Mouse (Mus musculus): ENCODE measurements at regions not wholly inside any gene's neighbourhood (a gene's known extent, or its start where the extent isn't known, plus 50 kb on each side); places are given as distances from the start of the nearest gene placed in this dataset.
"Not testable (repeated sequence)": the region's sequence is repeated elsewhere in the genome, so short reads cannot be mapped to it uniquely, and the experiment has no call there.

DNA sequence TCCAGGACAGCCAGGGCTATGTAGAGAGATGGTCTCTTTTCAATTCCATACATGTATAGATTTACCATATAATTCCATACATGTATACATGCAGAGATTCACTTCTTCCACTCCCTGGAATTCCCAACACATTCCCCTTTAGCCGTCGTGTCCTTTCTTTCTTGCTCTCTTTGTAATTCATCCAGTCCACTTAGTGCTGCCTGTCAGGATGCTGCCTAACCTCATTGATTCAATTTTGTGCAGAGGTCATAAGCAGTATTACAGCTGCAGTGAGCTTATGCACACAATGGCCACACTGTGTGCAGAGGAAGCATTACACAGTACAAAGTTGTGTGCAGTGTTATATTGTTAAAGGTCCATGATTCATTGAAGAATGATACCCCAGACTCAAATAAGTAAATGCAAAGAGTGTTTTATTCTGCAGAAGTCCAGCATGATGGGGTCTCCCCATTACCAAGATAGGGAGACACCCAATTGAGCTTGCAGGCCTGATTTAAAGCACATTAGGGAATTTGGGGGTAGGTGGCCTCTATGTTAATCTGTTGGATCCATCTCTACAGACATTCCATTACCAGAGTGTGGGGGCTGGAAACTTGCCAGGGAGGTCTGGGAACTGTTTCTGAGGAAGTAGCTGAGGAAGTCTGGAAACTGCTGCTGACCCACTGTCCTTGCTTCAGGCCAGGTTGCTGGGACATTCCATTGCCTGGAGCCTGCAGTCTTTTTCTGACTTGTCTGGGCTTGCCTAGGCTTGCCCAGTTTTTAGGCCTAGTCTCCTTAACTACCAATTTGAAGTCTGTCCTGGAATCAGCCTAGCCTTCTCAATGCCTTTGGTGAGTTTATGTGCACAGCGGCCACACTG is 72.8 kb downstream of the Fam161a start:
- WGBS = 66% methylated on average over 3 of the region's 3 CpGs
- no peak overlapping the region for H3K4me3 ChIP-seq (replicated peaks)
- no peak overlapping the region for H3K9ac ChIP-seq
- H3K27me3 ChIP-seq = no peaks in the 10 kb centered on the region
- 0 out of 2 replicates have a peak, but pooled peaks cover 3% of the 10 kb centered on the region for H3K9me3 ChIP-seq (replicated peaks)
- ATAC-seq (replicated peaks; ENCODE audit: low FRiP score) = no peak
- H3K4me1 ChIP-seq = no peaks in the 10 kb centered on the region
- H3K27ac ChIP-seq = 0 out of 2 replicates have a peak overlapping the region, but pooled peaks have one; percentile 7
- no peak overlapping the region for H3K4me2 ChIP-seq
- no peaks in the 10 kb centered on the region for H3K36me3 ChIP-seq

DNA sequence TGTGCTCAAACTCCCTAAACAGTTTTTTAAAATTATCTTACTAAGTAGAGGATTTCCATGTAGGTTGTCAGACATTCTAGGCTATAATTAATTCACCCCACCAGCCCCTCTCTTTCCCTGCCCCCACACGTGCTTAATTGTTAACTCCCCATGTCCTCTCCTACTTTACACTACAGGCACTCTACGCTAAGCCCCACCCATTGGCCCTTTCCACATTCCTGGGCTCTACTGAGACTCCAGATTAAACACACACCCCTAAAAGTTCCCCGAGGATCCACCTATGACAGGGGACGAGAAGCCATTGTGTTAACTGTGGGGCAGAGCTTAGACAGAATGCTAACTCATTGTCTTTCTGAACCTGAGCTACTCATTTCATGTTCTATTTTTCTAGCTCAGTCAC is 74.3 kb downstream of the Fam161a start:
- Histone ChIP-seq H3K4me1 (no peaks in the 10 kb centered on the region), H3K4me3 (replicated peaks) (no peak overlapping the region), H3K9ac (no peak overlapping the region), H3K36me3 (no peaks in the 10 kb centered on the region), H3K4me2 (no peak overlapping the region), H3K27me3 (no peaks in the 10 kb centered on the region), H3K9me3 (replicated peaks) (0 out of 2 replicates have a peak, but pooled peaks cover 3% of the 10 kb centered on the region), H3K27ac (no peak overlapping the region)
- 57% methylated on average over 4 of the region's 4 CpGs for WGBS
- no peak for ATAC-seq (replicated peaks; ENCODE audit: low FRiP score)

DNA sequence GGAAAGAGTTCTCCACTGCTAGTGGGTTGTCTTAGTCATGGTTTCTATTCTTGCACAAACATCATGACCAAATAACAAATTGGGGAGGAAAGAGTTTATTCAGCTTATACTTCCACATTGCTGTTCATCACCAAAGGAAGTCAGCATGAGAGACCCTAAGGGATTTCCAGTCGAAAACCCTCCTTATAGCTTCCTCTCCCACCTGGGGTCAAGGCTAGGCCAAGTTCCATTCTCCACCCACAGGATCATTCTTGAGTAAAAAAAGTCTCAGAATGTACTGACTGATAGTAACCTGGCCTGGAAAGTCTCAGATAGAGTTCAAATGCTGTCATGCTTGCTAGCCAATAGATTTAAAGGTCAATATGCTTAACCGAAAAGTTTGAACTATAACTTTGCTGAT is 76.5 kb downstream of the Fam161a start:
- not testable (repeated sequence) for H3K4me1 ChIP-seq; H3K9ac ChIP-seq; H3K4me2 ChIP-seq; H3K9me3 ChIP-seq (replicated peaks); H3K27me3 ChIP-seq; H3K4me3 ChIP-seq (replicated peaks); H3K36me3 ChIP-seq; ATAC-seq (replicated peaks; ENCODE audit: low FRiP score); H3K27ac ChIP-seq
- WGBS = 81% methylated on average over 2 of the region's 2 CpGs

DNA sequence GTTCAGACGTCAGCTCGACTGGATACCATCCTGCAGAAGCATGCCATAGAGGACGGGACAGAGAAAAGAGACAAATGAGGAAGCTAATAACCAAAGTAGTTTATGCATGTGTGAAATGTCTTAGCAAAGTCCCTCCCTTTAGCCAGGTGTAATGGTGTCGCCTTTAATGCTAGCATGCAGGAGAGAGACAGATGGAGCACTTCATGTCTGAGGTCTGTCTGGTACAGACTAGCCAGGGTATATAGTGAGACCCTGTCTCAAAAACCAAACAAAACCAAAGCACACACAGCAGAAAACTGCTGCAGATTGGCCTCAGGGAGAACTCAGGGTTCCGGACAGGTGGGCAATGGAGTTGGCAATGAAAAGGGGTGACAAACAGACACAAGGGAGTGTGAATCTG is 88.0 kb downstream of the Fam161a start:
- Histone ChIP-seq H3K27ac (no peak overlapping the region), H3K4me1 (no peaks in the 10 kb centered on the region), H3K36me3 (no peaks in the 10 kb centered on the region), H3K9me3 (replicated peaks) (no peaks in the 10 kb centered on the region; the same call in 1 of the 2 replicates), H3K27me3 (no peaks in the 10 kb centered on the region), H3K4me2 (no peak overlapping the region), H3K4me3 (replicated peaks) (no peak overlapping the region), H3K9ac (no peak overlapping the region)
- no peak for ATAC-seq (replicated peaks; ENCODE audit: low FRiP score)
- WGBS = 53% methylated on average over 5 of the region's 5 CpGs

DNA sequence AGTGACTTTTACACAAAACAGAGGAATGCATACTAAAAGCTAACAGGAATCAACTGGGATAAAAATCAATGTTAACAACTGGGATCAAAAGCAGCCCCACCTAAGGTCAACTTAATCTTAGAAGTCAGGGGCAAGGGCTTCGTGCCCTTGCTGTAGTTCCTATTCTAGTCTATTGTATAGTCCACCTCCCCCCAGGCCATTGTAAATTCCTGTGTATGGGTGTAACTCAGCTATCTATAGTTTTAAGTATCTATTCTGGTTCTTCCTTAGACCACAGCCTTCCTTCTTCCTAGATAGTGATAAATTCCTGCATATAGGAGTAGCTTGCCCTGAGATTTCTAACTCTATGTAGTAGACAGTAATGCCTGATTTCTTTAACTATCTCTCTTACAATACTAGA is 88.4 kb downstream of the Fam161a start:
- not testable (repeated sequence) for H3K4me1 ChIP-seq; H3K9ac ChIP-seq; H3K4me3 ChIP-seq (replicated peaks); H3K36me3 ChIP-seq; H3K27ac ChIP-seq; ATAC-seq (replicated peaks; ENCODE audit: low FRiP score); H3K27me3 ChIP-seq; H3K9me3 ChIP-seq (replicated peaks); H3K4me2 ChIP-seq
- 69% methylated on average over 1 of the region's 1 CpGs for WGBS

DNA sequence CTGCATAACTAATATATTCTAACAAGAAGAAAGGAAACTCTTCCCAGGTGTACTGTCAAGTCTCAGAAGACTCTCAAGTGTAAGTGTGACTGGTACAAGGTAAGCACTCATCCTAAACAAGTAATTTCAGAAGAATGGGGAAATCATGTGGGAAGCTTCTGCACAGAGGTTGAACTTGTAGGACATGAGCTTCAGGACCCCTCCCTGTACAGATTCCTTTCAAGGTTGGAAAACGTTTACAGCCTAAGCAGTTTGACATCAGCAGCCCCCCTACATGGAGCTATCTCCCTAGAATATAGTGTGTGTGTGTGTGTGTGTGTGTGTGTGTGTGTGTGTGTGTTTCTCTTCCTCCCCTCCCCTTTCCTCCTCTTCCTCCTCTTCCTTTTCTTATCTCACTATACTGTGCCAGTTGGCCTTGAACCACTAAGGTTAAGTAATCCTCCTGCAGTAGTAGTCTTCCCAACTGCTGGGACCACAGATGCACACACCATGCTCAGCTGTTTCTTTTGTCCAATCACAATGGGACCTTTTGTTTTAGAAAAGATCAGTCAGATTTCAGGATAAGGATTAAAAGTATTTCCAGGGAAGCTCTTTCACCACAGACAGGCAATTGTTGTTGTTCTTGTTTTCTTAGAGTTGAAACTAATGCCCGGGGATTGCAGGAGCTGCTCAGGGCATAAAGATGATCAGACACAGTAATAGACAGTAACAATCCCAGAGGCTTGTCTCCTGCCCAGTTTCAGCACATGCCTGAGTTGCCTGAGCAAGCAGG is 89.3 kb downstream of the Fam161a start:
- no peak overlapping the region for H3K4me3 ChIP-seq (replicated peaks)
- no peak for ATAC-seq (replicated peaks; ENCODE audit: low FRiP score)
- no peak overlapping the region for H3K4me2 ChIP-seq
- H3K9me3 ChIP-seq (replicated peaks) = no peaks in the 10 kb centered on the region; the same call in 1 of the 2 replicates
- no peaks in the 10 kb centered on the region for H3K4me1 ChIP-seq
- H3K9ac ChIP-seq = no peak overlapping the region
- no peaks in the 10 kb centered on the region for H3K27me3 ChIP-seq
- no peak overlapping the region for H3K27ac ChIP-seq
- no peaks in the 10 kb centered on the region for H3K36me3 ChIP-seq
- WGBS = 73% methylated on average over 2 of the region's 2 CpGs

DNA sequence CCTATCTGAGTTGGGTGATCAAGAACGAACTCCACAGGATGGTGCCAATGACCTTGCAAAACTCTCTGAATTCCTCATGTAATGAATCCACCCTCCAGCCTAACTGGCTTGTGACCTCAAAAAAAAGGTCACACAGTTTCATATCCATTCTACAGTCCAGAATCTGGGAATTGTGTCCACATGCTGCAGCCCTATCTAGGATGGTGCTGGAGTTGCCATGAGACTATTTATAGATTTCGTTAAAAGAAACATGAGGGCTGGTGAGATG is 89.8 kb downstream of the Fam161a start:
- Histone ChIP-seq H3K4me1 (no peaks in the 10 kb centered on the region), H3K4me3 (replicated peaks) (no peak overlapping the region), H3K27ac (no peak overlapping the region), H3K36me3 (no peaks in the 10 kb centered on the region), H3K27me3 (no peaks in the 10 kb centered on the region), H3K9me3 (replicated peaks) (no peaks in the 10 kb centered on the region; the same call in 1 of the 2 replicates), H3K9ac (no peak overlapping the region), H3K4me2 (no peak overlapping the region)
- WGBS = 74% methylated on average over 2 of the region's 2 CpGs
- ATAC-seq (replicated peaks; ENCODE audit: low FRiP score) = no peak

DNA sequence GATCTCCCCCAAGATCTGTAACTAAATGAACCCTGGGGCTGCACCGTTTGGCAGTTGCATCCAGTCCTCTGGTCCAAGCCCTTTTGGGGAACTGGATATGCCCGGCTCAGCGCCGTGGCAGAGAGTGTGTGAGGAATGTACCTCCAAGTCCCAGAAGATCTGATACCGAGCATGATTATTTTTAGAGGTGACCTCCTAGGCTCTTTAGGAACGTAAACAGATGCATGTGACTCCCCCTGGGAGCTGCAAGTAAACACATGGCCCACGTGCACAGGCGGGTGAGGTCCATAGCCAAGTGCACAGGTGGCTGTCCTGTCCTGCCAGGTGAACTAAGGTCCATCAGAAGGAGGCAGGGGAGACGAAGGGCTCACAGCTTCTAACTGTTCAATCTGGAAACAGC is 107.3 kb downstream of the Fam161a start:
- no peak overlapping the region for H3K9ac ChIP-seq
- H3K4me1 ChIP-seq = no peaks in the 10 kb centered on the region
- H3K27me3 ChIP-seq = no peaks in the 10 kb centered on the region
- peaks cover 7% of the 10 kb centered on the region; the same call in 1 of the 2 replicates for H3K9me3 ChIP-seq (replicated peaks)
- no peak overlapping the region for H3K4me2 ChIP-seq
- H3K27ac ChIP-seq = no peak overlapping the region
- no peaks in the 10 kb centered on the region for H3K36me3 ChIP-seq
- 73% methylated on average over 9 of the region's 9 CpGs for WGBS
- ATAC-seq (replicated peaks; ENCODE audit: low FRiP score) = no peak
- H3K4me3 ChIP-seq (replicated peaks) = no peak overlapping the region

DNA sequence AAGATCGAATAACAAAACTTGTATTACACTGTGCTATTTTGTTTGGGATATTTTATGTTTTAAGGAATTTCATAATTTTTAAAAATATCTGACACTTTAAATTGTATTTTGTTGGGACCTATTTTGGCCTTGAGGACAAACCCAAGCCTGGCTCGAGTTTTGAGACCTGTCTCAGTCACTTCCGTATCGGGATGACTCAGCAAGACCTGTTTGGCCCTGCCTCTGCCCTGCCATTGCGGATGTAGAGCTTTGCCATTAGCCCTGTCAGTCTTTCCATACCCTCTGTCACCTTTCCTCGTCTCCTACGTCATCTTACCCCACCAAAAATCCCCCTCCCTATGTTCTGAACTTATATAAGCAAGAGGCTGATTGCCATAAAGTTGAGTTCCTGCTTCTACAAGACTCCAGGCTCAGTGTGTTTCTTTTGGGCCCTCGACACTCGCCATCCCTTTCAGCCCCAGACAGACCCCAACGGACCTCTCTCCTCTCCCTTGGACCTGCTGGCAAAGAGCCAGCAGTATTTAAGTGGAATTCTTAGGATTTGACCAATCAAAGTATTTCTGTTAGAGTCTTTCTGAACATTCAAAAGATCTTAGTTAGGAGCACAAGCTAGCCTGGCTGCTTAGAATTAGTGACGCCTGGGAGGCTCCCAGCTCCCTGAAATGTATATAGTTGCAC is 113.3 kb downstream of the Fam161a start:
- H3K9me3 ChIP-seq (replicated peaks) = no peaks in the 10 kb centered on the region
- H3K4me2 ChIP-seq = no peak overlapping the region
- no peaks in the 10 kb centered on the region for H3K27me3 ChIP-seq
- WGBS = 89% methylated on average over 11 of the region's 11 CpGs
- no peak for ATAC-seq (replicated peaks; ENCODE audit: low FRiP score)
- no peak overlapping the region for H3K4me3 ChIP-seq (replicated peaks)
- no peak overlapping the region for H3K9ac ChIP-seq
- H3K36me3 ChIP-seq = no peaks in the 10 kb centered on the region
- H3K27ac ChIP-seq = no peak overlapping the region
- H3K4me1 ChIP-seq = peaks cover 9% of the 10 kb centered on the region

DNA sequence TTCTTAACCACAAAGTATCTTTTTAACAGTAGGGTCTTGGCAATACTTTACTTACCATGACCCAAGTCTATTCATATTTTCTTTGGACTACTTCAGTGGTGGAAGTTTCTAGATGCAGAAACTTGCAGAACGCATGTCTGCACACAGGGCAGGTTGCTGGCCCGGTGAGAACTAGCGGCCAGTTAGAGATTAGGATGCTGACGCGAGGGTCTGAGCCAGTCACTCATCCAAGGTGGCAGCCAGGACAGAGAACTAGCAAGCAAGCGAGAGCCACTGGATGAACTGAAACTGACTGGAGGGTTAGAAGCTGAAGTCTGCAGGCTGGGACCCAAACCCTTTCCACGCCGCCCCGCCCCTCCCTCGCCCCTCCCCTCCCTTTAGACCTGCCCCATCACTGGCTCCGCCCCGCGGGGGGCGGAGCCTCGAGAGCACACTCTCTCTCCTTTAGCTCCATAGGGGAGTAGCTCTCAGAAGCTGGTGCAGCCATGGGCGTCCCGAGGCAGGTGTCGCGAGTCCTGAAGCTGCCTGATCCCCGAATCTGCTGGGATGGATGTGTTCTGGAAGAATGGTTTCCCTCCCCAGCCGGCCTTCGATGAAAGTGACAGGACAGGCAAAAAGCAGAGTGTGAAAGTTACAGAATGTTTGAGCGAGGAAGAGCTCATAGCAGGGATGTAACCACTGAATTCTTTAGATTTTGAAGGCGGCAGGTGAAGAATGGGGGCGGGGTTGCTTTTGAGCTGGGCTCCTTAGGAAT is 117.0 kb downstream of the Fam161a start:
- Histone ChIP-seq H3K4me1 (peaks cover 9% of the 10 kb centered on the region), H3K9ac (0 out of 2 replicates have a peak overlapping the region, but pooled peaks have one; percentile 21), H3K4me2 (peak overlapping the region; percentile 75), H3K27me3 (no peaks in the 10 kb centered on the region), H3K27ac (no peak overlapping the region), H3K9me3 (replicated peaks) (no peaks in the 10 kb centered on the region), H3K4me3 (replicated peaks) (peak overlapping the region; percentile 39), H3K36me3 (no peaks in the 10 kb centered on the region)
- peak; percentile 99 for ATAC-seq (replicated peaks; ENCODE audit: low FRiP score)
- WGBS = 3% methylated on average over 25 of the region's 25 CpGs

DNA sequence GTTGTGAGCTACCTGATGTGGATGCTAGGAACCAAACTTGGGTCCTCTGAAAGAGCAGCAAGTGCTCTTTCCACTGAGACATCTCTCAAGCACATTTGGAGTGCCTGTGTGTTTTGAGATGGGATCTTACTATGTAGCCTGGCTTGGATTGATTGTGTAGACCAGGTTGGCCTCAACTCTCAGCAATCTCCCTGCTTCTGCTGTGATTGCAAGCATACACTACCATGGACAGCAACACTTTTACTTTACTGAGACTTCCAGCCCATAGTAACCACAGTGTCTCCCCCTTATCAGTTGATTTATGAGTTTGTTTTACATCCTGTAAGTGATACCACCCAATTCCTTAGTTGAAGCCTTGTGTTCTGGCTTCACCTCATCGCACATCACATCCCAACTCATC is 123.8 kb downstream of the Fam161a start:
- Histone ChIP-seq H3K36me3 (no peaks in the 10 kb centered on the region), H3K9ac (no peak overlapping the region), H3K4me2 (no peak overlapping the region), H3K4me3 (replicated peaks) (no peak overlapping the region), H3K9me3 (replicated peaks) (no peaks in the 10 kb centered on the region), H3K27me3 (no peaks in the 10 kb centered on the region), H3K4me1 (no peaks in the 10 kb centered on the region), H3K27ac (no peak overlapping the region)
- 12% methylated on average over 1 of the region's 1 CpGs for WGBS
- ATAC-seq (replicated peaks; ENCODE audit: low FRiP score) = 0 out of 2 replicates have a peak, but pooled peaks have one; percentile 29

All from kidney, embryonic 15.5 days (tissue).